In genomic region chr4:150690759-150691158, GRCm38 (mm10) we compare ENCODE assay signal across 8 mouse cellular contexts. TPM values are rescaled to one million over a fixed set of nuclear protein-coding genes. Genes with fewer than 3 reads are reported as not detected.
DNase-seq lines count a peak whose midpoint lies in the region; ATAC-seq lines count a peak whose summit lies in the region.
"Had no signal": no experiment of that assay in that cellular context is flagged by ENCODE, and none has a peak within 500 bp of the region (broad histone marks: within the 10 kb centered on the region; RNA-seq: fewer than 3 reads in every experiment).

No protein-coding gene starts in this region.

- no peaks in the 10 kb centered on the region for H3K9me3 ChIP-seq in midbrain, embryonic 16.5 days (replicated peaks; ENCODE audit: control insufficient read depth, low read length, poor library complexity, severe bottlenecking)
- no peaks in the 10 kb centered on the region for H3K9me3 ChIP-seq in midbrain, embryonic 11.5 days (ENCODE audit: control insufficient read depth, low read length)
- H3K9me3 ChIP-seq: liver, embryonic 13.5 days had no signal

- H3K36me3 ChIP-seq in midbrain, embryonic 16.5 days (ENCODE audit: control insufficient read depth, insufficient read depth, low read length), result no peaks in the 10 kb centered on the region
- no peaks in the 10 kb centered on the region; the same call in 1 of the 2 replicates for H3K36me3 ChIP-seq in midbrain, embryonic 11.5 days (ENCODE audit: control insufficient read depth, insufficient read depth, low read length)
- H3K36me3 ChIP-seq: liver, embryonic 13.5 days had no signal

- WGBS in midbrain, embryonic 16.5 days, result 72% methylated on average over 3 of the region's 3 CpGs
- 80% methylated on average over 3 of the region's 3 CpGs for WGBS in midbrain, embryonic 11.5 days

- H3K9ac ChIP-seq in midbrain, embryonic 16.5 days (ENCODE audit: low read depth, low read length), result no peak overlapping the region
- H3K9ac ChIP-seq in midbrain, embryonic 11.5 days (ENCODE audit: low read length), result no peak overlapping the region
- H3K9ac ChIP-seq: liver, embryonic 13.5 days had no signal

- no peak overlapping the region for H3K4me3 ChIP-seq in midbrain, embryonic 16.5 days (ENCODE audit: low read depth, low read length)
- H3K4me3 ChIP-seq in midbrain, embryonic 11.5 days (ENCODE audit: low read depth, low read length), result no peak overlapping the region
- H3K4me3 ChIP-seq: liver, embryonic 13.5 days had no signal

- H3K27me3 ChIP-seq in midbrain, embryonic 16.5 days (ENCODE audit: control insufficient read depth, insufficient read depth, low read depth, low read length), result no peaks in the 10 kb centered on the region
- no peaks in the 10 kb centered on the region; the same call in 1 of the 2 replicates for H3K27me3 ChIP-seq in midbrain, embryonic 11.5 days (ENCODE audit: control insufficient read depth, insufficient read depth, low read length)
- H3K27me3 ChIP-seq: liver, embryonic 13.5 days had no signal

- no peak overlapping the region for H3K27ac ChIP-seq in midbrain, embryonic 16.5 days (ENCODE audit: low read length)
- H3K27ac ChIP-seq in midbrain, embryonic 11.5 days (ENCODE audit: low read depth, low read length), result no peak overlapping the region

- DNase-seq in urinary bladder, postnatal 14 days (ENCODE audit: low spot score), result peak; percentile 61
- no peak for DNase-seq in urinary bladder, postnatal 10 days (ENCODE audit: low spot score)
- peak; percentile 44 for DNase-seq in embryo, embryonic 11 days
- DNase-seq in kidney, postnatal 36 days, result peak; percentile 58 to 71
- peak; percentile 52 for DNase-seq in thymus, postnatal 4 days
- DNase-seq in midbrain, embryonic 11.5 days (ENCODE audit: low spot score, missing footprints), result no peak
- DNase-seq: liver, embryonic 13.5 days had no signal

- no peaks in the 10 kb centered on the region for H3K4me1 ChIP-seq in midbrain, embryonic 16.5 days (ENCODE audit: control insufficient read depth, insufficient read depth, low read length)
- no peaks in the 10 kb centered on the region for H3K4me1 ChIP-seq in midbrain, embryonic 11.5 days (ENCODE audit: control insufficient read depth, insufficient read depth, low read length)

- H3K4me2 ChIP-seq in midbrain, embryonic 16.5 days (ENCODE audit: low read length), result no peak overlapping the region
- no peak overlapping the region for H3K4me2 ChIP-seq in midbrain, embryonic 11.5 days
- H3K4me2 ChIP-seq: liver, embryonic 13.5 days had no signal

- no peak for ATAC-seq in midbrain, embryonic 16.5 days
- no peak for ATAC-seq in midbrain, embryonic 11.5 days (ENCODE audit: low FRiP score)

RNA-seq across cellular contexts. Expression of gene Slc45a1, which starts 38.8 kb away (rescaled TPM):
- polyA plus RNA-seq in midbrain, embryonic 16.5 days (2015; fragmentation: Nextera tagmentation; extraction: Ambion mirVana), result 39.7 and 44.7 TPM in 2 replicates
- 4.4 and 4.7 TPM in 2 replicates for polyA plus RNA-seq in midbrain, embryonic 11.5 days (2014; fragmentation: Nextera tagmentation; extraction: Ambion mirVana)
- polyA plus RNA-seq: liver, embryonic 13.5 days had no signal

Comparison
In these comparisons a context has a peak if more than half of its experiments do, and no peak if none do; other contexts are left out.
1. DNase-seq: peak in urinary bladder, postnatal 14 days (single experiment), embryo, embryonic 11 days (single experiment), kidney, postnatal 36 days (2 of 2) and thymus, postnatal 4 days (single experiment); none in urinary bladder, postnatal 10 days (single experiment) and midbrain, embryonic 11.5 days (single experiment).